Mouse (Mus musculus): ENCODE measurements around the gene Rad9a. TPM values are rescaled to one million over a fixed set of nuclear protein-coding genes. Genes with fewer than 3 reads are reported as not detected.
"Not testable (repeated sequence)": the region's sequence is repeated elsewhere in the genome, so short reads cannot be mapped to it uniquely, and the experiment has no call there.

The Rad9a gene
- polyA plus RNA-seq (2017; shearing (Covaris generic)), result 10 to 100 TPM; 37.7 to 40.3 TPM

GRCm38 (mm10) chr19:4201291-4201909 is at the start of gene Rad9a:
TSS of gene Rad9a (minus strand) at chr19:4201662.
- ATAC-seq, result peak; percentile 53

DNA sequence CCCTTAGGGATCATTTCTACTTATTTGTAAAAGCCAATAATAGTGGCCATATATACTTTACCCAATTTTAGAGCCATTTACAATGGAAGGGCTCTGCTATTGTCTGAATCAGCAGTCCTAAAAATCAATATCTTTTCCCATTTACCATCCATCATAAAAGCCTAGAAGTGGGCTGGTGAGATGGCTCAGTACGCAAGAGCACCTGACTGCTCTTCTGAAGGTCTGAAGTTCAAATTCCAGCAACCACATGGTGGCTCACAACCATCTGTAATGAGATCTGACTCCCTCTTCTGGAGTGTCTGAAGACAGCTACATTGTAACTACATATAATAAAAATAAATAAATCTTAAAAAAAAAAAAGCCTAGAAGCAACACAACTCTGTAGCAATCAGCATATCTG is 47.2 kb upstream of the Rad9a start:
- not testable (repeated sequence) for ATAC-seq

GRCm38 (mm10) chr19:4247010-4247409 is 45.5 kb upstream of the Rad9a start:
- ATAC-seq, result no peak

DNA sequence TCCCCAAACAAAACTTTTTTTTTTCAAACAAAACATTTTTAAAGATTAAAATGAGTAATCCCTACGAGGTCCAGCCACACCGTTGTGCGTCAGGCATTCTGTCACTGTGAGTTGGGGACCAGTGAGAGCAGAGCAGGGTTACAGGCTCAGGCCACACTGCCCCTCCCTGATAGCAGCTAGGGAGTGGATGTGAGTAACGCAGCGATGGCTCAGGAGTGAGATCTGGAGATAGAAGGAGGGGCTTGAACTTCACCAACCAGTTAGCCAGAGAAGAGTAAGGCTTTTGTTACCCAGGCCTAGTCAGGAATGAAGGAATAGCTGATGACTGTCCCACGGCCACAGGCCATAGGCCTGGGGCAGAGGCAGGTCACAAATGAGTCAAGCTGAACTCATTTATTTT is 43.3 kb upstream of the Rad9a start:
- ATAC-seq, result no peak

DNA sequence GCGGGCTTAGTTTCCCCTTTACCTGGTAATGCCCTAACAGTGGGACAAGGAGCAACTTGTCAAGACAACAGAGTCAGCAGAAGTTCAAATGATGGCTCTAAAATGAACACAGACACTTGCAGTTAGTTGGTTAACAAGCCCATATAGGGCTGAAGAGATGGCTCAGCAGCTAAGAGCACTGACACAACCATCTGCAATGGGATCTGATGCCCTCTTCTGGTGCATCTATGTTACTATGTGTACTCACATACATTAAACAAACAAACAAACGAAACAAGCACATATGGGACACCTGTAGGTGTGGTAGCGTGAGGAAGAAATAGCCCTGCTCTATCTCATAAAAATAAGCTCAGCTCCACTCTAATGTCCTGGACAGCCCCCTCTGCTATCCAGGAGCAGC is 41.0 kb upstream of the Rad9a start:
- ATAC-seq, result no peak

- ATAC-seq, result no peak
These were observed 38.8 kb upstream of the Rad9a start for GRCm38 (mm10) chr19:4240247-4240668.

DNA sequence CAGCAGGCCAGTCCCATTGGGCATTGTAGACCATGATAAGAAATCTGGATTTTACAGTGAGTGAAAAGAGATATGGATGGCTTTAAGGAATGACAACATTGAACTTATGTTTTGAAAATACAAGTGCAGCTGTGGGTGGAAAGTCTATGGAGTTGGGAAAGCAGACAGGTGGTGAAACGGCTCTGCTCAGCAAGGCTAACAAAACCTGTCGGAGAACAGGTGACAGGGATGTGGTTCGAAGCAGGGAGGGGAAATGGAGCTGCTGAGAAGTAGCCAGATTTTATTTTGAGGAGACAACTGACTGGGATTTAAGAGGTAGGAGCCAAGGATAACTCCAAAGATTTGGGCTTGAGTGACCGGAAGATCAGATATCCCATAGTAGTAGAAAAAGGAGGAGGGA is 33.1 kb upstream of the Rad9a start:
- ATAC-seq, result no peak

DNA sequence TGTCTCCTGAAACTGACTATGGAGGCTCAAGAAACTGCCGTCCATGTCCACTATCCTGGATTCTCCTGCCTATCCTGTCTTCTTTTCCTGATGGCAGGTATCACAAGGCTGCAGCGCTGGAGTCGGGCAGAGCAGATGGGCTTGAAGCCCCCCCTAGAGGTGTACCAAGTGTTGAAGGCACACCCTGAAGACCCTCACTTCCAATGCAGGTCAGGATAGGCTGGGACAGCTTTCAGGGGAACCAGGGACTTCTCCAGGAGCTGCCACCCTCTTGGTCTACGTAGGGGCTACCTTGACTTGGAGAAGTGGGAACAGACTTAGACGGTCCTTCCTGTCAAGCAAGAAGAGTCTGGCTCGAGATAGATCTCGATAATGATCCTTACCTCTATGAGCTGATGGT is 31.2 kb upstream of the Rad9a start:
- ATAC-seq, result no peak

DNA sequence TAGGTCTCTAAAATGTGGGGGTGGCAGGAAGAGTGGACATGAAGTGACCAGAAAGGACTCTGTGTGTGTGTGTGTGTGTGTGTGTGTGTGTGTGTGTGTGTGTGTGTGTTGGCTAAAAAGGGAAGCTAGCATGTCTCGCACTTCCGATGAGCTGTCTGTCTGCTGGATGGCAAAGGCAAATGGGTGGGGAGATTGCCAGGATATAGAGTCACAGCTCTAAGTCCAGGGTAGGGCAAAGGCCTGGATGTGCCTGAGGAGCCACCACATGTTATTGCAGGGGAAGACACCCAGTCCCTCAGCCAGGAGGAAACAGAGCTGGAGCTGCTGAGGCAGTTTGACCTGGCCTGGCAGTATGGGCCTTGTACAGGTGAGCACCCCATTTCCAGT is 30.7 kb upstream of the Rad9a start:
- peak; percentile 45 for ATAC-seq

- ATAC-seq, result peak; percentile 82
These were observed 30.1 kb upstream of the Rad9a start, which contains the start of gene Pold4 for GRCm38 (mm10) chr19:4231253-4232185. TSS of gene Pold4 (plus strand) at chr19:4231899.

- no peak for ATAC-seq
These were observed 29.0 kb upstream of the Rad9a start for GRCm38 (mm10) chr19:4230415-4230814.

- no peak for ATAC-seq
These were observed 28.1 kb upstream of the Rad9a start for GRCm38 (mm10) chr19:4229451-4230076.

GRCm38 (mm10) chr19:4228891-4229290 is 27.4 kb upstream of the Rad9a start:
- ATAC-seq, result no peak

DNA sequence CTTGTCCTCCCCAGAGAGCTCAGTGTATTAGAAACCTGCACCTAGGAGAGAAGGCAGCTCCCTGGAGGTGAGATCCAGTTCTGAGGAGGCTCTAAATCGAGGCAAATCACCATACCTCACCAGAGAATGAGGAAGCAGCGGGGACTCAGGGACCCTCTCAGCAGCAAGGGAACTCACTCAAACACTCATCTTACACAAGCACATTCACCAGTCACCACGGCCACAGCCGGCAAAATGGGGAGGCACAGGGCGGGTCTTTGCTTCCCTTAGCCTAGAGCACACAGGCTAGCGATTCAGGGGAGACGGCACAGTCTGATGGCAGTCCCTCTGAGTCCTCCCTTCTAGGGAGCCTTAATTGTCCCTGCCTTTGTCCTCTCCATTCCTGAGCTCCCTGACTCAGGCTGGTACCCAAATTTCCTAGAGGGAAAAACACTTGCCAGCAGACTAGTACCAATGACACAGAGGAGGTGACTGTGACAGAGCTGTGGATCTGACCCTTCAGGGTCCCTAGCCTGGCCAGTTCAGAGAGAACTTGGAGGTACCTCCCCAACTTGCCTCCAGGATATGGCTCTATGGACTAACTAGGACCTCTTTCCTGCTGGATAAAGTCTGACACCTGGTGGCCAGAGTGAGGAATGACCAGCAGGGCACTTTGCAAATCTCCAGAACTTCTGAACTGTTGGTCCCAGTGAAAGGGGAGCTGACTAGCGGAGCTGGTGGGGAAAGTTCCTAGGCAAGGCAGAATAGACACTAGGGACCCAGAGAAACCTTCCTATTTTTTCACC is 26.6 kb upstream of the Rad9a start:
- no peak for ATAC-seq

DNA sequence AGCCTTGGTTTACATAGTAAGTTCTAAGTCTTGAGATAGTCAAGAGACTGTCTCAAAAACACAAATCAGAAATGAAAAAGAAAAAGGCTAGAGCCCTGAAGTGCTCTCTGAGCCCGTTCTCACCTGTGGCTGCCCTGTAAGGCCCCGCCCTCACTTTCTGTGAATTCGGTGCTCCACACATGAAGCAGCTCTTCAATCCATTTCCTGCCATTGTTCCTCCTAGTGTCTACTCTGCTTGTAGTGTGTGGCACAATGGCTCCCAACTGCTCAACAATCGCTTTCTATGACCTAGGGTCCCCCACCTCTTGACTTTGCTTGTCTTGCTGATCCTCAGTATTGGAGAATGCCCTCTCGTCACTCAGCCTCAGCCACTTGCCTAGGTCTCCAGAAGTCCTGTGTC is 26.0 kb upstream of the Rad9a start:
- ATAC-seq, result no peak

- no peak for ATAC-seq
These were observed 25.3 kb upstream of the Rad9a start for GRCm38 (mm10) chr19:4226779-4227178.

GRCm38 (mm10) chr19:4222165-4222564 is 20.7 kb upstream of the Rad9a start:
- ATAC-seq, result no peak

DNA sequence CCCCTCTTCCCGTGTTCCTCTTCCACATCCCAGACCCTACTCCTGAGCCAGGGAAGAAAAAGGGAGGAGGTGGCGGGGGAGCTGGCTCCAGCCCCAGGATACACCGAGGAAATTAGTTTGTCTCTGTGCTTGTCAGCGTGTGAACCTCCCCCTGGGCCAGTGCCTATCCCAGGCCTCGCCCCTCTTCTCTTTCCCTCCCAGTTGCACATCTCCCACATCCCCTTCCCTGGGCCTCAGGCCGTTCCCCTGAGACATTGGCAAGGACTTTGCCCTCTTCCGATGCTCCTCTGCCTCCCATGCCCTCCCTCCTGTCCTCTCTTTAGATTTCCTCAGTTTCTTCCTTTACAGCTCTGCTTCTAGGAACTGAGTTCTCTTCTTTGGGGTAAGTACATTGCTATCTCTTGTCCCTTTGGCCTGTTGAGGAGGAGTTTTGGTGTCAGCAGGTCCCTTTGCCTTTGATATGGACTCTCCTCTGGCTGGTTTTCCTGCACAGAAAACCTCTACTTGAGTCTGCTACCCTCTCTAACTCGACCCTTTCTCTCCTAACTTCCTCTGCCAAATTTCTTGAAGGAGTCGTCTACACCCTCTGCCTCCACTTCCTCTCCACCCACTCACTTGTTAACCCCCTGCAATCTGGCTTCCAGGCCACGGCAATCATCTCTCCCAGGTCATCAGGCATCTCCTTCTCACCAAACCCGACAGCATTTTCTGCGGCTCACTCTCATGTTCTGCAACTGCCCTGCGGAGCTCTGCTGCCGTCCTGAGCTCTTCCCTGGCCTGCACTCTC is 19.7 kb upstream of the Rad9a start:
- no peak for ATAC-seq

DNA sequence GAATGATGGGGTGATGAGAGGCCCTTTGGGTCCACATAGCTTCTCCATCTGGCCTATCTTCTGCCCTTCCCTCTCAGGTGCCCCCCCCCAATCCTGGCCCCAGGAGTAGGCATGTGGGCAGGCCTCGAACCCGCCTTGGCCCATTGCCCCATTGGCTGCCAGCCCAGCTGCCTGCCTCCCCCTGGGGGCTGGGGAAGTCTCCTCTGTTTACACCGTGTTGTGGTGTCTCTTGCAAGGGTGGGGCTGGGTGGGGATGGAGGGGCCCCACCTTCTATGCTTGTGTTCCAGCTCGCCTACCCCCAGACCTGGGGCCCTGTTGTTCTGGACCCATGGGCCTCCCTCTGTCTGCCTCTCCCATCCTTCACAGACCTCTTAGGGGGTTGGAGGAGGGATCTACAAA is 19.0 kb upstream of the Rad9a start:
- no peak for ATAC-seq

DNA sequence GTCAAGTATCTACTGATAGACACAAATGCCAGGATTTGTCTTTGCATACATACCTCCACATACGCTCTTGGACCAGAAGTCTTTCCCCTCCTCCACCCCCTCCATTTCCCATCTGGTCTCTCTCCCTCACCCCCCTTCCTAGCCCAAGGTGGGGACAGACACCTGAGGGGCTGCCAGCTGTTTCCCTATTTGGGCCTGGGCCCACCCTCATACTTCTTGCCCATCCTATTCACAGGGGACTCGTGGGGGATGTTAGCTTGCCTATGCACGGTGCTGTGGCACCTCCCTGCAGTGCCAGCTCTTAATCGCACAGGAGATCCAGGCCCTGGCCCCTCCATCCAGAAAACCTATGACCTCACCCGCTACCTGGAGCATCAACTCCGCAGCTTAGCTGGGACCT is 18.5 kb upstream of the Rad9a start:
- no peak for ATAC-seq

- ATAC-seq, result peak; percentile 40
These were observed 17.3 kb upstream of the Rad9a start for GRCm38 (mm10) chr19:4218784-4219183.

- ATAC-seq, result no peak
These were observed 16.8 kb upstream of the Rad9a start for GRCm38 (mm10) chr19:4218293-4218692.
